In the genomic region with DNA sequence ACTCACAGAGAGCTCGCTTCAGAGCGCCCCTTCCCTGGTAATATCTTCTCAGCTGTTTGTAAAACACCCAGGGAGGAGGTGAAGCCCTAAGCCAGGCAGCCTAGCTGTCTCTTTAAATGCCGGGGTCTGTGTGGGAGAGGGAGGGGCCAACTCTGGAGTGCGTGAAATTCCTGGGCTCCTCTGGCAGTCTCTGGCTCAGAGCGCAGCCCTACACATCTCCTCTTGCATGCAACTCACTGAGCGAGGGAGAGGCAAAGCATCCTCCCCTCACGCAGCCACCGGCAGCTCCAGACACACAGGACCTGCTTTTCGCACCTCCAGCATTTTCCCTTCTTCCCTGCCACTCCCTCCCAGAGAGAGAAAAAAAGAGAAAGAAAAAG, we compare ENCODE assay signal across 8 mouse cellular contexts. TPM values are rescaled to one million over a fixed set of nuclear protein-coding genes. Genes with fewer than 3 reads are reported as not detected.
DNase-seq lines count a peak whose midpoint lies in the region; ATAC-seq and TF ChIP-seq lines count a peak whose summit lies in the region.

A gene (plus strand): TSS at position 186 of the 380 bp plus-strand sequence.

- no peak for TF ChIP-seq POLR2A in thymus, adult 2 months (IDR thresholded peaks at IDR 0.05; ENCODE audit: control insufficient read depth, extremely low read depth, insufficient read depth, low read length, poor library complexity)

- ATAC-seq in liver, postnatal 0 days: no peak
- no peak for ATAC-seq in erythroid progenitor cell, adult 5-6 weeks (replicated peaks; ENCODE audit: low FRiP score, poor library complexity, severe bottlenecking)

- no peaks in the 10 kb centered on the region for H3K36me3 ChIP-seq in liver, postnatal 0 days (replicated peaks; ENCODE audit: insufficient read depth, low read length)
- no peaks in the 10 kb centered on the region for H3K36me3 ChIP-seq in thymus, adult 2 months (ENCODE audit: control insufficient read depth, insufficient read depth, low read length)

- H3K9me3 ChIP-seq in liver, postnatal 0 days (ENCODE audit: low read length): no peaks in the 10 kb centered on the region

- H3K4me3 ChIP-seq in liver, postnatal 0 days (ENCODE audit: low read depth, low read length): no peak within 1 kb of the TSS
- no peak within 1 kb of the TSS for H3K4me3 ChIP-seq in thymus, adult 2 months (ENCODE audit: control insufficient read depth, insufficient read depth, low read length)

- H3K27ac ChIP-seq in liver, postnatal 0 days (ENCODE audit: low read depth): no peak within 1 kb of the TSS
- H3K27ac ChIP-seq in thymus, adult 2 months (ENCODE audit: control insufficient read depth, insufficient read depth, low read length): no peak within 1 kb of the TSS

- peak; percentile 21 for DNase-seq in NIH3T3 (ENCODE audit: low read depth)
- DNase-seq in cerebellum, postnatal 14 days: peak; percentile 65 to 67
- DNase-seq in frontal cortex, postnatal 25 days (ENCODE audit: low spot score in 2 of 2): peak; percentile 68 to 77
- peak; percentile 49 to 61 for DNase-seq in kidney, postnatal 4 days
- DNase-seq in liver, postnatal 0 days: peak; percentile 14
- peak; percentile 86 for DNase-seq in right cerebral cortex, adult 2 months (ENCODE audit: low spot score in 2 of 2)
- no peak for DNase-seq in thymus, adult 2 months

- no peak within 1 kb of the TSS for H3K9ac ChIP-seq in liver, postnatal 0 days (replicated peaks)

- H3K4me2 ChIP-seq in liver, postnatal 0 days (ENCODE audit: low read depth, low read length): peak within 1 kb of the TSS; percentile 26; the same call in 1 of the 2 replicates

- TF ChIP-seq EP300 in liver, postnatal 0 days (IDR thresholded peaks at IDR 0.05; ENCODE audit: low read depth): no peak

- TF ChIP-seq CTCF in liver, postnatal 0 days (IDR thresholded peaks at IDR 0.05; ENCODE audit: low read depth): no peak
- no peak for TF ChIP-seq CTCF in thymus, adult 2 months (IDR thresholded peaks at IDR 0.05; ENCODE audit: borderline replicate concordance, control insufficient read depth, extremely low read depth, insufficient read depth, low read length, poor library complexity)

- no peaks in the 10 kb centered on the region for H3K4me1 ChIP-seq in liver, postnatal 0 days (ENCODE audit: insufficient read depth)
- H3K4me1 ChIP-seq in thymus, adult 2 months (replicated peaks; ENCODE audit: control insufficient read depth, insufficient read depth, low read length): no peaks in the 10 kb centered on the region

- 3% methylated on average over 9 of the region's 9 CpGs for WGBS in liver, postnatal 0 days (ENCODE audit: insufficient replicate concordance)
- 4% methylated on average over 9 of the region's 9 CpGs for WGBS in thymus, adult 2 months

- no peaks in the 10 kb centered on the region for H3K27me3 ChIP-seq in liver, postnatal 0 days (ENCODE audit: insufficient read depth, low read length)
- H3K27me3 ChIP-seq in thymus, adult 2 months (ENCODE audit: control insufficient read depth, insufficient read depth, low read length): no peaks in the 10 kb centered on the region

RNA-seq across cellular contexts. Expression of the gene that starts here (rescaled TPM):
- polyA plus RNA-seq in liver, postnatal 0 days (2015; fragmentation: Nextera tagmentation; extraction: Ambion mirVana): 0.65 and 0.72 TPM in 2 replicates
- not detected in 2 replicates for total RNA-seq in erythroid progenitor cell, adult 5-6 weeks (2015; ENCODE audit: low replicate concordance)
- not detected in 2 replicates for total RNA-seq in erythroid progenitor cell, adult 5-6 weeks (2017; ENCODE audit: low replicate concordance)
- polyA plus RNA-seq in thymus, adult 2 months (2012; rRNA removed): 0.19 and 0.26 TPM in 2 replicates

Comparison
In these comparisons a context has a peak if more than half of its experiments do, and no peak if none do; other contexts are left out.
1. Peak in DNase-seq and H3K4me2 ChIP-seq in liver, postnatal 0 days; RNA of the gene not detected or under 1 TPM.